Mouse (Mus musculus) olfactory bulb, adult 2 months (tissue): ENCODE results near the gene Slc12a8.

Experiments
- CTCF ChIP-seq: fragments of 200-500 bp; IDR thresholded peaks from 2 replicates; pipeline ENCODE4 v1.5.1; 2012; ENCODE audit warnings: low read depth, mild to moderate bottlenecking, low read length, moderate library complexity; ENCODE audit not compliant: insufficient read depth
- POLR2A ChIP-seq: fragments of 200-500 bp; IDR thresholded peaks from 2 replicates; pipeline ENCODE4 v1.6.1; 2012; ENCODE audit warnings: mild to moderate bottlenecking, low read depth, low read length, moderate library complexity; ENCODE audit not compliant: insufficient read depth

- TF ChIP-seq CTCF (no peak), POLR2A (no peak)
These were observed 158.7 kb downstream of the Slc12a8 start for GRCm38 (mm10) chr16:33675848-33676184.
